Mouse (Mus musculus): Measurements from ENCODE around the gene Gm42906.

- TF ChIP-seq EP300 (IDR thresholded peaks at IDR 0.05) (no peak), CTCF (IDR thresholded peaks at IDR 0.05) (no peak)
Observed at GRCm38 (mm10) chr5:151286331-151286730, 141.6 kb downstream of the Gm42906 start.

Data from lung, postnatal 0 days (tissue).